Mouse (Mus musculus) embryo, embryonic 9.5 days (tissue): Measurements from ENCODE around the gene Ap1g2.
A peak's percentile ranks its signal among the peaks of the same experiment; 100 is the strongest.

Experiments
- DNase-seq: peaks from one replicate; pipeline ENCODE4 v3.0.0-alpha.2; 2017; ENCODE audit errors: extremely low spot score

The Ap1g2 gene

DNA sequence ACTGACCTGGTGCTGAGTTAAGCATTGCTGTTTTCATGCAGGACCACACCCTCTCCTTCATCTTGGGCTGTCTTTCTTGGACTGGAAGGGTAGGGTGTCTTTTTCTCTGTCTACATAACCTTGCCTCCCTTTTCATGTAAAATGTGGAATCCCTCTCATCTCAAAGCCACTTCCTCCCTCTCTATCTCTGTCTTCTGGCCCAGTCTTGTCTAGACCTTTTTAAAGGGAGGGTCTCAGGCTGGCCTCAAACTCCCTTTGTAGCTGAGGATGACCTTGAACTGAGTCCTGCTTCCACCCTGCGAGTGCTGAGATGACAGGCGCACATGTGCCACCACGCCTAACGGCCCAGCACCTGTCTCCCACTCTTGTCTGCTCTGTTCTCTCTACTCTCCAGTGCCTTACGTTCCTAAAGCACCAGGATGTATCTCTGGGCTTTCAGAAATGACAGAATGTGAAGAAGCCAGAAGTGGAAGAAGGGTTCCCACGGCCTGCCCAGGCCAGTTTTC, 20.3 kb downstream of the Ap1g2 start:
- DNase-seq = no peak

DNA sequence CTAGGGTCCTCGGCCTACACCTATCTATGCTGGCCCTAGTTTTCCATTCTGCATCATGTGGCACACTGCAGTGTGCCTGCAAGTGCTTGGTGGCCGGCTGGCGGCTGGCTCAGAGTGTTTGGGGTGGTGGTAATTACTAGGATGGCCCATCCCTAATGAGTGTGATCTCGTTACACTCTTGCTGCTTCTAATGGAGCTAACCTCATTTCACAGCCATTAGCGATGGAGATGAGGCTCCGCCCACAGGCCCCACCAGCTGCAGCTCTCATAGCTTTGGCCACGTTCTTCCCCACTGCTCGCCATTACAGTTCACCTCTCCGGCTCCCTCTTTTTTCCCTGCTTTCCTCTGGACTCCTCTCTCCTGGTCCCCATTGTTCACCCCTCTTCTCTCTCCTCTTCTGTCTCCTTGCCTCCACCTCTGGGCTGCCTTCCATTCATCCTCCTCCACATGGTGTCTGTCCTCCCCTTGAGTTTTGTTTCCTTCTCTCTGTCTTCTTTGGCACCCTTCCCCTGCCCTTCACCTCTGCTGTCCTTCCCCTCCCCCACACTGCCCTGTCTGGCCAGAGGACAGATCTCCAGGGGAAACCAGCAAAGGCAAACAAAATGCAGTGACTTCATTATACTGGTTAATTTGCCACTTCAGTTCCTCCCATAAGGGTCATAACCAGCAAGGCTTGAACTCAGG, 20.9 kb downstream of the Ap1g2 start:
- DNase-seq = no peak

DNA sequence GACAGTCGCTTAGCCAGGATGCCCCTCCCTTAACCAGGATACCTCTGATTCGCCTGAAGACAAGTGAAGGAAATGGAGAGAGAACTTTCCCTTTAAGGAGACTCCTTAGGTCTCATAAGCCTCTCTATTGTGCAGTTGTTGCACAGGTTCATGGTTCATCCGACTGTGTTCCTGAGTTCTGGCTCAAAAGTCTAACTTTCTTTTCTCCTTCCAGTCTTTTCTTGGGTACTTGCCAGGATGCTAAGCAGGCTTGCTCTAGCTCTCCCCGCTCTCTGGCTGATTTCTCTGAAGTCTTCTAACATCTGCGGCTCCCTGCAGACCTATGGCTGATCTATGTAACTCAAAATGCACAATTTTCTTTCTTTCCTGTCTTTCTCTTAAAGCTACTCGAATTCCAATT, 22.9 kb downstream of the Ap1g2 start:
- no peak for DNase-seq

DNA sequence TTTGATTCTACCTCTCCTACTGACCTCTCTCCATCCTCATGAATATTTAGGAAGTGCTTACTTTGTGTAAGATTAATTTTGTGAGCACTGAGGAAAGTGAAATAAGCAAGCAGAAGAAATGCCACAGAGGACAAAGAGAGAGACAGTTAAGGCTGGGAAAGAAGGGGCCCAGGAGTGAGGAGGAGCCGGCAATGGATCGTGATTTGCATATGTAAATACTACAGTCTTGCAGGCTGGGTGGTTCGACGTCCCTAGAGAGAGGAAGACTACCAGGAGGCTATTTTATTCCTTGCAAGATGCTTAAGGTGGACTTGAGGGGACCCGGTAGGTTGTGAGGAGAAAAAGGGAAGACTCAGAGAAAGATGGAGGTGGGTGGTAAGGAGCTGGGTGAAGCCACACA, 25.3 kb downstream of the Ap1g2 start:
- DNase-seq = no peak

DNA sequence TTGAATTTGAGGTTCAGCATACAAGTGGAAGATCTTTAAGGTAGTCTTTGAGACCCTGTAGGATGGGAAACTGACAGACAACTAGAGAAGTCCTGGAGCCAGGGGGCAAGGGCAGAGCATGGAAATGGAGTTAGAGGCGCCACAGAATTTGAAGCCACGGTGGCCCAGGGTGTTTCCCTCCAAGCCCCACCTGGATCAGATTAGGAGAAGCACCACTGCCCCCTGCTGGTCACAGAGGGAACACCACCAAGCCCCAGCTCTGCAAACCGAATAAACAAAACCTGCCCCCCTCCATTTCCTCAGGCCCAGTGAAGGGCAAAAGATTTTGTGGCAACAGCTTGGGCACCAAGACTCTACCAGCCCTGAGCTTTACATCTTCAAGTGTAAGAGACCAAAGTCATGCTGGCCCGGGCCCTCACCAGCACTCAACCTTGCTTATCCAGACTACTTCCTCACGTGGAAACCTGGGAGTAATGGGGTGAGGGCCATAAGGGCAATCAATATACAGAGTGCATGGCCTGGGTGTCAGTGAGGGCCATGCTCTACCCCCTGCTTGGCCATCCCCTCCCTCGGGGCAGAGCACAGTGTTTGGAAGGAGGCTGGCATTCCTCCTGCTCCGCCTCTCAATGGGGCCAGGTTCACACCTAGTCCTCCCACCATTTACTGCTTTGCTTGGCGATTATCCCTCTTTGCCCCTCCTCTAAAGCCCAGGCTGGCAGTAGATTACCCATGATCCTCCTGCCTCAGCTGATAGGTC, 27.0 kb downstream of the Ap1g2 start:
- DNase-seq = peak; percentile 87

DNA sequence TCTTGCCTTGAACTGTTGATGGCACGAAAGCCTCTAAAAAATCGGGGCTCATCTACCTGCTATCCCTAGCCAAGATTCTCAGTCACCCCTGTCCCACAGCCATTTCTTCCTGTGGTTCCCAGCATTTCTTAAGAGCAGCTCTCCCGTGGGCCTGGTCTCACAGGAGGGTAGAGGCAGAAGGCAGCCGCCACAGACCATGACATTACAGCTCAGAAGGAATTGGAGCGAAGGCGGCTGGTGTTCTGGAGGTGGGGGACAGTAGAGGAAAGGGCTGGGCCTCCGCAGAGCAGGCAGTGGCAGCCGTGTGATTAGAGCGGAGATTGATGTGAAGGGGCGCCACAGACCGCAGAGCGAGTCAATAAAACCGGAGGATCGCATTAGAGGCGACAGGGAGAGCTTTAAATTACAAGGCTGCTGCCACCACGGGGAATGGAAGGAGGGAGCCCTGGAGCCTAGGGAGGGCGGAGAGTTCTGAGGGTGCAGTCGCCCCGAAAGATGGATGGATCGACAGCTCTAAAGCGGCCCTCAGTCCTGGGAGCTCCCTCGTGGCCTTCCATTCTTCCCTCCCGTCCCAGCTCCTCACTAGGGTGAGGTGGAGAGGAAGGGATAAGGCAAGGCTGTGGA, 27.9 kb downstream of the Ap1g2 start:
- peak; percentile 55 for DNase-seq

DNA sequence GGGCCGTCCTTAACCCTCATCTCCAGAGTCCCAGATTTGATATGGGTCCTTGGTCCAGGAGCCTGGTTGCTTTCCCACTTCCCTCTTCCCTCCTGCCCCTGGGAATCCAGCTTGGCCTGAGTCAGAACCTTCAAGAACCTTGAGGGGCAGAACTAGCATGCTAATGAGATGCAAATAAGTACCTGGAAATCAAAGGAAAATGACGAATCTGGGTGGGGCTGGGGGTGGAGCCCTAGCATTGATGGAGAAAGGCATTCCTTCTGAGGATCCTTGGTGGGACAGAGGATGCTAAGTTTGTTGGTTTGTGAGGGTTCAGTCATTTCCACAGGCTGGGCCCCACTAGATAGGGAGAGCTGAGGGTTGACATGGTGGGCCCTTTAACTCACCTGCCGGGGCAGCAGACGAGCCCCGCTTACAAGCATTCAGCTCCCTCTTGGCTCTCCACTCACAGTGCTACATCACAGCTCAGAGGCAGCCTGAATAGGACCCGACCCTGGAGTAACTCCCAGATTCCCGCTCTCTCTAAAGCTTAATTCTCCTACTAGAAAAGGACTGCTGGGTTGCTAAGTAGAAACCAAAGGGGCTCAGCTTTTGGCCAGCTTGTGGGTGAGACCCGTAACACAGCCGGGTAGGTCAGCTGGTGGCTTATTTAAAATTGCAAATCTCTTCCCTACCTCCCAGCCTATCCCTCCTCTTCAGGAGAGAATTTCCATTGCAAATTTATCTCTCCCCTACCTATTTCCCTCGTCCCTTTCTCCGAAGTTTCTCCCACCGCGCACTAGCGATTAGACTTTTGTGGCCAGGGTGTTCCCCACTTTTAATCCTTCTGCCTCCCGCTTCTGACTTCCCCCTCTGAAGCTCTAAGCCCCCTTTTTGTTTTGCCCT, 28.7 kb downstream of the Ap1g2 start:
- DNase-seq = no peak

DNA sequence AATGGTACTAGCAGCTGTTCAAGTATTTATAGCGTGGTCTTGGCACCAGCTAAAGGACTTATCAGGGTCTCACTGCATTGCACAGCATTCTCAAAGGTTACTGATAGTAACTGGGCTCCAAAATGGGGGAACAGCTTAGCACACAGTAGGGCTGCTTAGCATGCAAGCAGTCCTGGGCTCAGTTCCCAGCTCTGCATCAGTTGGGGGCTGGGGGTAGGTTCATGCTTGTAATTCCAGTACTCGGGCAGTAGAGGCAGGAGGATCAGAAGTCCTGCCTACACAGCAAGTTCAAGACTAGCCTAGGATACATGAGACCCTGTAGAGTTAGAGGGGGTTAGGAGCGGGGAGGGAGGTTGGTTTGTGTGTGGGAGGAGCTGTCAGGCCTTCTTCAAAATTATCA, 29.4 kb downstream of the Ap1g2 start:
- no peak for DNase-seq

DNA sequence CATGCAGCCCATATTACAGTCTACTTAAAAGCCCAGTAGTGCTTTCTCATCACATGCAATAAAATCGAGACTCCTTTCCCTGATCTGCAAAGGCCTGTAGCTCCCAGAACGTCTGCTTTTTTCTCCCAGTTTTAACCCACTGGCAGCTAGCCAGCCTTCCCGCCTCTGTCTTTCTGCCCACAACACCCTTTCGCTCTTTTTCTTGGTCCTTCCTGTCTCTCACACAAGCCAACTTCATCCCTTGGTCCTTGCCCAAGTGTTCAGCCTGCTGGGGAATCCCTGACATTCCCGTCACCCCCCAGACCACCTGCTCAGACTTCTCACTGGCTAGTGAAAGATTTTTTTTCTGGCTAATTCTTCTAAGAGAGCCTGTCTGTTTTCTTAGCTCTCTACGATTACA, 30.2 kb downstream of the Ap1g2 start:
- DNase-seq = no peak

DNA sequence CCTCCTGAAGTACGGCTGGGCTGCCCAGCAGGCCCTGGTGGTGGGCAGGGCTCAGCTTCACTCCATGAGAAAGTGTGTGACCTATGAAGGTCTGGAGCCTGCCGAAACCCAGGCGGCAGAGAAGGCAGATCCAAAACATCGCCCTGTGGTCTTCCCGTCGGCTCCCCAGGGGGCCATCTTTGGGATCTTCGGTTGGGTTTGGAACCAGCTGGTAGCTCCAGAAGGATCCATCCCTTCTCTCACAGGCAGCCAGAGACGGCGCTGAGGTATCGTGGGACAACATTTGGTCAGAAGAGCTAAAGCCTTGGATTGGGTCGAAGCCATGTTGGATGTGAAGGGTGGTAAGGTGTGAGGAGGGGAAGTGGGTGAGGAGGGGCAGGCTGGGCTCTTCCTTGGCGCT, 32.0 kb downstream of the Ap1g2 start:
- no peak for DNase-seq

DNA sequence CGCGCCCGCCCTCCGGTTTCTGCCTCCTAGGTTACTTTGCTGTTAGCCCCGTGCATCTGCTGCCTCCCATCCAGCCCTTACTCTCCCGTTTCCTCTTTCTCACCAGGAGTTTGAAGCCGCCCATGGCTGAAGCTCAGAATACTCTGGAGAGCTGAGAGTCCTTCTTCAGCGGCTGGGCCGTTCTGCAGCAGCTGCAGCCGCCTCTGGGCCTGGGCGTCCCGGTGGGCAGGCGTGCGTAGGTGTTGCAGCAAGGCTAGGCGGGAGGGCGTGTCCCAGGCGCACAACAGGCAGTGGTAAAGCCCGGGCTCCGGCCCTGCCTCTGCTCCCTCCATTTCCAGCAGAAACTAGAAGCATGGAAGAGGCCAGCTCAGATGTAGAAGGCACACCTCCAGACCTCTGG, 34.6 kb downstream of the Ap1g2 start:
- DNase-seq = no peak

DNA sequence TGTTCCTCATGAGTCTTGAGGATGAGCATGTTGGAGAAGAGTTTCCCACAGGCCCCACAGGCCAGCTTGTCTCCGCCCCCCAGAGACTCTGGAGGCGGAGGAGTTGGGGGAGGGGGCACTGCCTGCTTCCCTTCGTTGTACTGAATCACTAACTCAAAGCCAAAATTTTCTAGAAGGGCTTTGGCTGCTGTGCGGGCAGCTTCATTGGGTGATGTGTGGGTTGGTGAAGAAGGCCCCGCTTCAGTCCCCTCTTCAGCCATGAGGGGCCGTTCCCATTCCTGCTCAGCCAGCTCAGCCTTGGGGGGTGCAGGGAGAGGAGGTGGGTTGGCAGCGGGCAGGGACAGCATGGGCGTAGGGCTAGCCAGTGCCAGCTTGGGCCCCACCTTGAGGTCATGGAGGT, 40.4 kb downstream of the Ap1g2 start:
- DNase-seq = no peak

DNA sequence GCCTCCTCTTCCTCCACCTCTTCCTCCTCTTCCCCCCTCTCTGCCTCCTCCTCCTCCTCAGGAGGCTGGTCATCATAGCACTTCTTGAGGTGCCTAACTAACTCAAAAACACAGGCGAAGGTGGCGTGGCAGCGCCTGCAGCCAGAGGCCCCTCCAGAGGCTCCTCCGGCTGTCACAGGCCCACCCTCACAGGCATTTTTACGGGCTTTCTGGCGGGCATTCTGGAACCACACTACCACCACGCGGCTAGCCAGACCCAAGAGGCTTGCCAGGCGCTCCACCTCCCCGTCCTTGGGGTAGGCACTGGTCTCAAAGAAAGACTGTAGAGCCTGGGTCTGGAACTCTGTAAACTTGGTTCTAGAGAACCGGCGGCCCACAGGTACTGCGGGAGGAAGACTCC, 41.0 kb downstream of the Ap1g2 start:
- DNase-seq = no peak

DNA sequence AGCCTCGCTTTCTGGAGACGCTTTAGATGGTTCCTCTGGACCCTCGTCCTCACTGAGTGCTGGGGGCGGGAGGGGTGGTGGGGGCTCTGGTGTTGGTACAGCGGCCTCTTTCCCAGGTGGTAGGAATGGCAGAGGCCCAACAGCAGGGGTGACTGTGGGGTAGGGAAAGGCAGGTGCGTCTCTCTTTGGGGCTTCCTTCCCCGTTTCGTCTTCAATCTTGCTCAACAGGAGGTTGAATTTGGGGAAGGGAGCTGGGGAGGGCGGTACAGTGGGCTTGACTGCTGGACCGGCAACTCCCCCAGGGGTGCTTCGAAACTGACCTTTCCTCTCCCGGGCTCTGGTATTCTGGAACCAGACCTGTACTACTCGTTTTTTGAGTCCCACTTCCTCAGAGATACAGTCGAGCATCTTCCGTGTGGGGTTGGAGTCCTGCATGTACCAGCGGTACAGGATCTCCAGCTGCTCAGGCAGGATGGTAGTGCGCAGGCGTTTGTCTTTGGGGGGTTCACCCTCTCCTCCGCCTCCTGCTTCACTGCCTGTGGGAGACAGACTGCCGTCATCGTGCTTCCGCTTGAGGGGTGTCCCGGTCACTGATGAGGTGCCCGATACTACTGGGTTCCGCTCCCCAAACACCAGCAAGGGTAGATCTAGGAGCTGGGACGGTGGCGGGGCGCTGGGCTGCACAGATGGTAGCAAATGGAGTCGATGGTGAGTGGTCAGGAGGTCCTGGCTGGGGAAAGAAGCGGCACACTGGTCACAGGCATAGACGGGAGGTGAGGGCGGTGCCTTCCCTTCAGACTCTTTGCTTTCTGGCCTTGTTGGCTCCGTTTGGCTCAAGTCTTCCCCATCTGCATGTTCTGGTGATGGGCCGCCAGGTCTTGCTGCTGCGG, 41.7 kb downstream of the Ap1g2 start:
- DNase-seq = no peak

DNA sequence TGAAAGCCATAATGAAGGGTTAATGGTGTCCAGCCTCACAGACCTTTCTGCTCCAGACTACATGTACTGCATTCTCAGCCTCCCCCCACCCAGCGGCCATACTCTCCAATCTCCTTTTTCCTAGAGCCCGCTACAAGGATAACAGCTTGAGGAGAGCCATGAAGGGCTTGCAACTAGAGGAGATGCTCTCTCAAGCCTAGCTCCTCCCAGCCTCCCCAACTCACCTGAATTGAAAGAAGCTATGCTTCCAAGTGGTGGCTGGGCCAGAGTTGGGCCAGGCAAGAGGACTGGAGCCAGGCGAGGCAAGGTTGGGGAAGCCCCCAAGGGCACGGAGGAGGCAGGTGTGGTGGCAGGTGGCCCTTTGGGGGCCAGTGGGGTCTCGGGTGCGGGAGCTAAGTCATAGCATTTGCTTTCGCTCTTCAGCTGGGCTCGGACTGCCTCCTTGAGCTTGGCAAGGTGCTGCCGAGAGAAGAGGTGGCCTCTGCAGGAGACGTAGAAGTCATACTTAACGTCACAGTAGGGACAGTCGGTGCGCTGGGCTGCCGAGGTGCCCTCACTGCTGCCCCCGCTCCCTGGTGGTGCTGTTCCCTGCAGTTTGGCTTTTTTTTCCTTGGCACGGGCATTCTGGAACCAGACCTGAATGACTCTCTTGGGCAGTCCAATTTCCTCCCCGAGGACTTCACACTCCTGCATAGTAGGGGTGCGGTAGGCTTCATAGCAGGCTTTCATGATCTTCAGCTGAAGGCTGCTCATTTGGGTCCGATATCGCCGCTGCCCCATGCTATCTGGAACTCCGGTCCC, 42.6 kb downstream of the Ap1g2 start:
- DNase-seq = no peak

DNA sequence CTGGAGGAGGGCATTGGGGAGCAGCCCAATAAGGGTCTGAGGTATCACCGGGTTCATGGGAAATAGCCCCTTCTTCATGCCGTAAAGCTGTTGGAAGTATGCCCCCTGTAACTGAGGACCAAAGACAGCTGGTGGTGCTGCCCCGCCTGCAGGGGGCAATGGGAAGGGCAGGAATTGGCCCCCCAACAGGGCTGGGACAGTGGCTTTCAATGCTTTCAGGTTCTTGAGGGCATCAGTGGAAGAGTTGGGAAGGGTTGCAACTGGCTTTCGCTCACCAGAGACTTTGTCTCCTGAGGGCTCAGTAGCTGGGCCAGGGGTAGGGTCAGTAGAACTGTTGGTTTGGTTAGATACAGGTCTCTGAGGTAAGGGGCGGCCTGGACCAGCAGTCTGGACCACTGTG, 43.3 kb downstream of the Ap1g2 start:
- DNase-seq = no peak

DNA sequence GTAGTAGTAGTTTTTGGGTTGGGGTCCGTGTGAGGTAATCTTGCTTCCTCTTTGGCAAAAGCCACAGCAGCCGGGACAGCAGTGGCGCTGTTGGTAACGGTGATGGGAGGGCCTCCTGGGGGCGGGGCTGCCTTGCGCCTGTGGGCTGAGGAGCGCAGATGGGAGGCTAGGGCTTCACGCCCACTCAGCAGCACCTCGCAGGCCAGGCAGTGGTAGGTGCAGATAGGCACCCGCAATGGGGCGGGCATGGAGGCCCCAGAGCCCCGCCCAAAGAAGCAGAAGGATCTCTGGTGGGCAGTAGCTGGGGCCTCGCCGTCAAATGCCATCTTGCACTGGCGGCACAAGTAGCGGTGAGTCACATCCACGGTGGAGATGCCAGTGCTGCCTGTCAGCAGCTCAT, 43.8 kb downstream of the Ap1g2 start:
- peak; percentile 51 for DNase-seq

DNA sequence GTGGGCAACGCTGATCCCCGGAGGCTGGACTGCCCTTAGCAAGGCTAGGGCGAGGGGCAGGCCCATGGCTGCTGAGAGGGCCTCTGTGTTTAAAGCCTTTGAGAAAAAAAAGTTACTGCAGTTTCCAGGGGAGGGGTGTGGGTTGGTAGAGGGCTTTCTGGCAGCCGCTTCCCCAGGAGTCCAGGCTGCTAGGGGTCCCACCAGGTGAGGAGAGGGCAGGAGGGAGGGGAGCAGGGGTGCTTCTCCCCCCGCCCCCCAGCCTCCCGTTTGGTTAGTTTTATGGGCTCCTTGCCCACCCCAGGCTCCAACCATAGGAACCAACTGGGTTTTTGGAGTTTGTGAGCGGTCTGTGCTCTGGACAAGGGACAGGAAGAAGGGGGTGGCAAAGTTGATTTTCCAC, 44.5 kb downstream of the Ap1g2 start:
- DNase-seq = no peak

DNA sequence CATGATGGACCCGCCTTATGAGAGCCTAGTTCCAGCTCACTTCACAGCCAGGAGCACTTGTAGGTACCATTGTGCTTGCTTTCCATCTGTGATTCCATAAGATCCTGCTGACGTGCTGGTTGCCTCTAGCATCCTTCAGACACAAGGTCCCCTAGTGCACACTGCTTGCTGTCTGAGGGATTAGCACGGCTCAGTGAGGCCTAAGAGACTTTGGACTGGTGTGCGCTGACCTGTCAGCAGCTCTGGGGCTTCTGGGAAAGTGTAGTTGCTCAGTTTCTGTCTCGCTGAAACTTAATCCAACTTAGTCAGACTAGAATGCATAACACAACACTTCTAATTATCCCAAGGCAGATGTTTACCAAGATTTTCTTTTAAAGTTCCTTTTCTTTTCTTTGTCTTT, 46.5 kb downstream of the Ap1g2 start:
- no peak for DNase-seq

DNA sequence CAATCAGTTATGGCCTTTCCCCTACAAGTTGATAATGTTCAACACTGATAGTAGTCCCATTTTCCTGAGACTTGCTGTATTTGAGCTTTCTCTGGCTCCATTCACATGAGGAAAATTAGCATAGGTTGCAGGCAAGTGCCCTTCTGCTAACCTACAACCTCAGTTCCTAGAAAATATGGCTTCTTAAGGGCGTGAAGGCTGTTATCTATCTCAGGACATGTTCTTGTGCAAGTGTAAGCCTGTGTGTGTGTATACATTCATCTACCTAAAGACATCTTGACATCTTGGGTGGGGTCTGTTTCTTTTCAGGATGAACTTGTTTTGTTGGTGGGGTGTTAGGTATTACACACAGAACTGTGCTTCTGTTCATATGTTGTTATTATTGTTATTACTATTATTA, 47.4 kb downstream of the Ap1g2 start:
- no peak for DNase-seq
